Mouse (Mus musculus) spleen, postnatal 4 days (tissue): ENCODE measurements around the gene Jmjd8.
A peak's percentile ranks its signal among the peaks of the same experiment; 100 is the strongest.

ENCODE experiments used
- DNase-seq, 2 experiments: peaks; one replicate each; pipeline ENCODE4 v3.0.0; 2022; ENCODE audit warnings: low spot score in 2 of 2

Gene Jmjd8

DNA sequence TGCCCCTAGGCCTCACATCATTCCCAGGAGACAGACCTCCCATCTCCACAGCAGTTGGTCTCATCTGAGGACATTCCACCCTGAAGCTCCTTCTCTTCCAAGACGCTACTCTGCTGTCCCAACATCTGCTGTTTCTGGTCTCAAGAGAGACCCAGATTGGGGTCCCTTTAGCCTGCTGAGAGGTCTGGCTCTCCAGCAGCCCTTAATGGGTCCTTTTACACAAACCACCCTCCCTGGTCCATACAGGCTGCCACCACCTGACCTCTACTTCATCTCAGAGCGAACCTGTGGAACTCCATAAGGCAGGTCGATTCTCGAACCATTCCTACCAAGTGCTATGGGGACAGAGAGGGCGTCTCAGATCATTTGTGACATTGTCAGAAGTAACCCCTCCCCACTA, 20.6 kb upstream of the Jmjd8 start:
- no peak for DNase-seq

GRCm38 (mm10) chr17:25808789-25809605, 19.7 kb upstream of the Jmjd8 start, which contains the start of gene Fbxl16:
Fbxl16 (plus strand) TSS chr17:25809085.
- peak in 1 of 2 experiments; percentile 64 for DNase-seq

GRCm38 (mm10) chr17:25809606-25810340, 18.9 kb upstream of the Jmjd8 start:
- no peak for DNase-seq

GRCm38 (mm10) chr17:25810890-25811289, 17.8 kb upstream of the Jmjd8 start:
- no peak for DNase-seq

DNA sequence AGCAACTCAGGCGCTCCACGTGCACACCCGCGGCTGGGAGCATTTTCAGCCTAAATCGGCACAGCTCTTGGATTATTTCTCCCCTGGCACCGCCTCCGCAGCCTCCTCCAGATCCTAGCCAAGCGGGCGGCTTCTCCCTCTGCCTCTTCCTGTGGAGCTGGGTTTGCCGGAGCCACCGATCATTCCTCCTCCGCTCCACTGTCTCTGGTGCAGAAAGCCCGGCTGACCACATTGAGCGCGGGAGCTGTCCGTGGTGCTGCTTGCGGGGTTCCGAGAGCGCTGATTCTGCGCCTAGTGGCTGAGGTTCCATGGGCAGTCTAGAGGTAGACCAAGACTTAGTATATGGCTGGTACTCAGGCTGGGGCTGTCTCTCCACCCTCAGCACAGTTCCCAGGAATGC, 15.2 kb upstream of the Jmjd8 start:
- DNase-seq: peak; percentile 78 to 94

DNA sequence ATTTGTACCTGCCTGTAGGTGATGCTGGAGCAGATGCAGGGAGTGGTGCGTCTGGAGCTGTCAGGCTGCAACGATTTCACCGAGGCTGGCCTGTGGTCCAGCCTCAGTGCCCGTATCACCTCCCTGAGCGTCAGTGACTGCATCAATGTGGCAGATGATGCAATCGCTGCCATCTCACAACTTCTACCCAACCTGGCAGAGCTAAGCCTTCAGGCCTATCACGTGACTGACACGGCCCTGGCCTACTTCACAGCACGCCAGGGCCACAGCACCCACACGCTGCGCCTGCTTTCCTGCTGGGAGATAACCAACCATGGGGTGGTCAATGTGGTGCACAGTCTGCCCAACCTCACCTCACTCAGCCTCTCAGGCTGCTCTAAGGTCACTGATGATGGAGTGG, 11.0 kb upstream of the Jmjd8 start:
- DNase-seq: no peak

DNA sequence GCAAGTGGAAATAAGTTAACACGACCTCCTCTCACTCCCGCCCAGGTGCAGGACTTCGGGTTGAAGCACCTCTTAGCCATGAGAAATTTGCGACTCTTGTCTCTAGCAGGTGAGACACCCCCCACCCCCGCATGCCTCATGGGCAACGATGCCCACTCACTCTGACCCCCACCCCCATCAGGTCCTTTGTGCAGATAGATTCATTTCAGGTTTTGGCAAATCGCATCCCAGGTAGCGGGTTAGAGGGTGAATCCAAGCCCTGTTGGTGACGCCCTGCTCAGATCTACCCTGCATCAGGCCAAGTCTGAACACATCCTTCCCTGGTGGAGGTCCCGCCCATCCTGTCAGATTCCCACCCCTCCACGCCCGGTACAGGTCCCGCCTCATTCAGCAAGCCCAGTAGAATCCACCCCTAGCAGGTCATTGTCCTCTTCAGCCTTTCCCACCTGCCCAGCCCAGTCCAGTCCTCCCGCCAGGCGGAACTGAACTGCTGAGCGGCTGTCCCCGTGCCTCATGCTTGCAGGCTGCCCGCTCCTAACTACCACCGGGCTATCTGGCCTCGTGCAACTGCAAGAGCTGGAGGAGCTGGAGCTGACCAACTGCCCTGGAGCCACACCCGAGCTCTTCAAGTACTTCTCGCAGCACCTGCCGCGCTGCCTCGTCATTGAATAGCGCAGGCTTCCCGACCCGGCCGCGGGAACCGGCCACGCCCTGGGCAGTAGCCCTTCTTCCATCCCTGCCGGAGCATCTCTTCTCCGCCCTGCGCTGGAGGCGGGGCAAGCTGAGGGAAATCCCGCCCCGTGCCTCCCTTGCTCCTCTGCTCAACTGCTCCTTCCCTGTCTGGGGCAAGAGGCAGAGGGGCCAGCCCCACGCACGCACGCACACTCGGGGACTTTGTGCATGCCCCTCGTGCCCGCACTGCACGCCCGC, 9.6 kb upstream of the Jmjd8 start:
- peak; percentile 24 to 65 for DNase-seq

DNA sequence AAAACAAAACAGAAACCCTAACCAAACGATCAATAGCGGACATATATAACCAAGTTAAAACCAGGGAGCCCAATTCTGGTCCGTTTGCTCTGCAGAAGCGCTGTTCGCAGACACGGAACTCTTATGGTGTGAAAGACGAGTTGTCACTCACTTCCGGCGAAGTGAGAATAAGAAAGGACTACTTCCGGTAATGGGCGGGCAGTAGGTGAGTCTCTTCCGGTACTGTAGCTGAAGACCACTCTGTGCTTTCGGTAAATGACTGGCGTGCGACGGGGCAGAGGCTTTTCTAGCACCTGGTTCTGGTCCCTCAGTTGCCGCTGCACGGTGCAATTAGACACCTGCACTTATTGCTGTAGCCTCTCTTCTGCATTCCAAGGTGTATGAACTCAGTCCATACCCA, 5.2 kb upstream of the Jmjd8 start, which contains the start of gene Wdr24:
Gene Wdr24, plus strand, starts transcription at position 176 of the 400 bp plus-strand sequence.
- peak; percentile 77 to 84 for DNase-seq

- DNase-seq: no peak
Measured at GRCm38 (mm10) chr17:25824362-25825142, 4.1 kb upstream of the Jmjd8 start.

DNA sequence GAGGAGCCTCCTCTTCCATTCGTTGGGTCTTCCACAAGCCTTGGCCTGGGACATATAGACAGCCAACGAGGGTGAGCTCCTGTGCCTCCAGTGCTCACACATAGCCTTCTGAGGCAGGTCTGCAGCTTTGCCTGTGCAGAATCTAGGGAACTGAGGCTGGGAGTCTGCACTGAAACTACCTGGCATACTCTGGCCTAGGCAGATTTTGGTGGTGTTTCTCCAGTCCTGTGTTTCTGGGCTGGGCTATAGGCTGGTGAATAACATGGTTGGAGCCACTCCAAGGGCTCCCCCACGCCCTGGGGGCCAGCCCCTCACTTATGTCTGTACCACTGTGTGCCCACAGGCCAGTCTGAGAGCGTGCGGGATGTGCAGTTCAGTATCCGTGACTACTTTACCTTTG, 3.4 kb upstream of the Jmjd8 start:
- DNase-seq: no peak

DNA sequence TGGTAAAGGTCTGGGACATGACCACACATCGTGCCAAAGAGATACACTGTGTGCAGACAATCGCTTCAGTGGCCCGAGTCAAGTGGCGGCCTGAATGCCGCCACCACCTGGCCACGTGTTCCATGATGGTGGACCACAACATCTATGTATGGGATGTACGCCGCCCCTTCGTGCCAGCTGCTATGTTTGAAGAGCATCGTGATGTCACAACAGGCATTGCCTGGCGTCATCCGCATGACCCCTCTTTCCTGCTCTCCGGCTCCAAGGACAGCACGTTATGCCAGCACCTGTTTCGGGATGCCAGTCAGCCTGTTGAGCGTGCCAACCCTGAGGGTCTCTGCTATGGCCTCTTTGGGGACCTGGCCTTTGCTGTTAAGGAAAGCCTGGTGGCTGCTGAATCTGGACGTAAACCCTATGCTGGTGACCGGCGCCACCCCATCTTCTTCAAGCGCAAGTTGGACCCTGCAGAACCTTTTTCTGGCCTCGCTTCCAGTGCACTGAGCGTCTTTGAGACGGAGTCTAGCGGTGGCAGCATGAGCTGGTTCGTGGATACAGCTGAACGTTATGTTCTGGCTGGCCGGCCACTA, 2.6 kb upstream of the Jmjd8 start:
- no peak for DNase-seq

GRCm38 (mm10) chr17:25827011-25827410, 1.7 kb upstream of the Jmjd8 start:
- DNase-seq: no peak

DNA sequence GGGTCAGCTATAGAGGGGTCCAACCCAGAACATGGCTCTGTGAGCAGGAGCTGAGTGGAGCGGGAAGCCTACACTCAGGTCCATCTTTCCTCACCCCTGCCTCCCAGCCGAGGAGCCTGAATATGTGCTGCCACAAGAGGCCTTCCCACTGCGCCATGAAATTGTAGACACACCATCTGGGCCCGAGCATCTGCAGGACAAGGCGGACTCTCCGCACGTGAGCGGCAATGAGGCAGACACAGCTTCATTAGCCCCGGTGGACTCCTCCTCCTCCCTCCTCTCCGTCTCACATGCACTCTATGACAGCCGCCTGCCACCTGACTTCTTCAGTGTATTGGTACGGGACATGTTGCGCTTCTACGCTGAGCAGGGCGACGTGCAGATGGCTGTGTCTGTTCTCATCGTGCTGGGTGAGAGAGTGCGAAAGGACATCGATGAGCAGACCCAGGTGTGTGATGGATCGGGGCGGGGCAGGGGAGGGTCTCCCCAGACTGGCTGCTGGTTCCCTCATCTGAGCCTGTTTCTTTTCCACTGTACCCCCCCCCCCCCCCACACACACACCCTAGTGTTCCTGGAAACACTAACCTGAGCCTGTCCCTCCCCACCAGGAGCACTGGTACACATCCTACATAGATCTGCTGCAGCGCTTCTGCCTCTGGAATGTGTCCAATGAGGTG, 983 bp upstream of the Jmjd8 start:
- DNase-seq: no peak

- DNase-seq: no peak
Measured at GRCm38 (mm10) chr17:25828223-25828594, 458 bp upstream of the Jmjd8 start.

DNA sequence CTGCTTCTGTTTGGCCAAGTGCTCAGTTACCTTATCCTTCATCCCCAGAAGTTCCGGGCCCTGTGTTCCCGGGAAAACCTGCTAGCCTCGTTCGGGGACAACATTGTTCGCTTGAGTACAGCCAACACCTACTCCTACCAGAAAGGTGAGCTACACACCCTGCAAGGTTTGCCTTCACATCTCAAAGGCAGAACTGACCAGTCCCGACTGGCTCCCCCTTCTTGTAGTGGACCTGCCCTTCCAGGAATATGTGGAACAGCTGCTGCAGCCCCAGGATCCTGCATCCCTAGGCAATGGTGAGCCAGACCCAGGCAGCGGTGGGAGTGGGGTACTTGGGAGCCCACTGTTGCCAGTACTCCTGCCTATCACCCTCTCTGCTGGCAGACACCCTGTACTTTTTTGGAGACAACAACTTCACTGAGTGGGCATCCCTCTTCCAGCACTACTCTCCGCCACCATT, 921 bp downstream of the Jmjd8 start:
- DNase-seq: no peak

DNA sequence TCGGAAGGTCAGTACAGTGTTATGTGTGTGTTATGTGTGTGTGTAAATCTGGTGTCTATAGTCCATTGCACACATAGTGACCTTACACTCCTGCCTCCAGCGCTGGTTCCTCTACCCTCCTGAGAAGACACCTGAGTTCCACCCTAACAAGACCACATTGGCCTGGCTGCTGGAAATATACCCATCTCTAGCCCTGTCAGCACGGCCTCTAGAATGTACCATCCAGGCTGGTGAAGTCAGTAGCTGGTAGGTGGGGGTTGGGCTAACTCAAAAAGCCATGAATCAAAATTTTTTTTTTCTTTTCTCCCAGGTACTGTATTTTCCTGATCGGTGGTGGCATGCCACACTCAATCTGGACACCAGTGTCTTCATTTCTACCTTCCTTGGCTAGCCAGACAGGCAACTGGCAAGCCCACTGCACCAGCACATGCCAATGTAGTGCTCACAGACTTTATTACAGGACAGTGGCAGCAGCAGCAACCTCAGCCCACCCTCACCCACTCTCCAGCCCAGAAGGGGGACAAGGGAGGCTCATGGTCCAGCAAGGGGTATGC, 1.6 kb downstream of the Jmjd8 start:
- DNase-seq: no peak

DNA sequence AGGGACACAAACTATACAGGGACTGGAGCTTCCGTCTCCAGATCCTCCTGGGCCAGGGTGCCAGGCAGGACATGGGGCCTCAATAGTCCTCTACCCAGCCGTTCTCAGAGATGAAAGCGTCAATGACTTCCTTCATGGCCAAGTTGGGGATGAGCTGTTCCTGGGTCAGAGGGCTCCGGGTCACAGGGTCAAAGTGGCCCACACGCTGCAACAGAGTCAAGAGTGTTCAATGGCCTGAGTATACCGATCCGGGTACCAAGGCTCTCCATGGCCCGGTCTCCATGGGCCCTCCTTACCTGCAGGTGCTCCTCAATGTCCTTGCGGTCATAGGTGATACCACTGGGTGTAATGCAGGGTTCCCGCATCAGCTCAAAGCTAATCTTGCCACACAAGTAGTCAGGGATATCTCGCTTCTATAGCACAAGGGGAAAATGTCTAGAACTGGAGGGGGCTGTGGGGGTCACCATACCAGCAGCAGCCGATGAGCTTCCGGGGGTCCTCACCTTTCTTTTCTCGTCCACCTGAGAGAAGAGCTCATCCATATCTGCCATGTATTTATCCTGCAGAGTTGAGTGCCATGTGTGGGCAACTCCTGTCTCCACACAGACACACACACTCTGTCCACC, 2.3 kb downstream of the Jmjd8 start:
- no peak for DNase-seq

GRCm38 (mm10) chr17:25831451-25832281, 3.0 kb downstream of the Jmjd8 start:
- DNase-seq: peak in 1 of 2 experiments; percentile 41
